Mouse (Mus musculus) thymus, postnatal 36 days (tissue): ENCODE results near the gene Ptpn18.
"Not testable (repeated sequence)": the region's sequence is repeated elsewhere in the genome, so short reads cannot be mapped to it uniquely, and the experiment has no call there.

ENCODE experiments used
- DNase-seq, 2 experiments: peaks; one replicate each; pipeline ENCODE4 v3.0.0; 2022; ENCODE audit warnings: mixed read lengths in 2 of 2

Gene Ptpn18

DNA sequence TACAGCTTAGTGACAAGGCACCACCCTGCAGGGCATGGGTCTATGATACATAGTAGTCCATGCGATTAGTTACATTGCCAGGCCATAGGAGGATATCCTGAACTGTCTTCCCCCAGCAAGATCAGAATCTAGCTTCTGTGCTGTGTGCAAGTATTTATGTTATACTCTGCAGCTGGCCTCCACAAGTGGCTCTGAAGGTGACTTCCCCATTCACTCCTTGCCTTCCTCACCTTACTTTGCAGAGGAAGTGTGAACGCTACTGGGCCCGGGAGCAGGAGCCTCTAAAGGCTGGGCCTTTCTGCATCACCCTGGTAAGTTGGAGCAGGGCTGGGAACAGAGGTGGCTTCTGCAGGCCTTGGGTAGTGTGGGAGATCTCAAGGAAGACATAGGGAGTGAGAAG lies 8.5 kb downstream of the Ptpn18 start:
- DNase-seq = no peak

DNA sequence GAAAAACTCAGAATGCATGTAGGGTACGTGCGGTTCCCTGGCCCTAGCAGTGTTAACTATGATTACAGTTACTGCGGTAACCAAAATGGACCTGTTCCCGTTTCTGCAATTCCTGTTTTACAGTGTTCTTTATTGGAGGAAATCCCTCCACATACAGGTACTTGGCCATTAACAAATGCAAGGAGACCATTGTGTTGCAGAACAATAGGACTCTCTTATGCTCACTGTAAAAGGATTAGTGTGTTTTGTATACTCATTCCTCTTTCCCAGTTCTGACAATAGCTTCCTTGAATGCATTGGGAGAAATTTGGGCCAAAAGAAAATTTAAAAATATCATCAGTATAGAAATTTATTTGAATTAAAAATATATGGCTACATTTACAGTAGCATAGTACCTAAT lies 8.9 kb downstream of the Ptpn18 start:
- DNase-seq = no peak

DNA sequence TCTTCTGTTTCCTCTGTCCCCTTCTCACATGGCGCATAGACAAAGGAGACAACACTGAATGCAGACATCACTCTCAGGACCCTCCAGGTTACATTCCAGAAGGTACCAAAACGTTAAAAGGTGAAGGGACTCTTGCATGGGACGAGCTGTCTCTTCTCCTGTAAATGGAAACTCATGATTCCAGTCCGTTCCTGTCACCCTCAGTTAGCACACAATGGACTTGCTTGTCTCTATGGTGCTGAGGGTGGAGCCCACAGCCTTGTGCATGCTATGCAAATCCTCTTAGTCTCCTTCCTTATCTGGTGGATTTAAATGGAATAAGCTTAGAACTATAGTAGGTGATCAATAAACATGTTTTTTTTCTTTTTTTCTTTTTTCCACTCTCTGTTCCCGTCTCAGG lies 10.2 kb downstream of the Ptpn18 start:
- no peak for DNase-seq

DNA sequence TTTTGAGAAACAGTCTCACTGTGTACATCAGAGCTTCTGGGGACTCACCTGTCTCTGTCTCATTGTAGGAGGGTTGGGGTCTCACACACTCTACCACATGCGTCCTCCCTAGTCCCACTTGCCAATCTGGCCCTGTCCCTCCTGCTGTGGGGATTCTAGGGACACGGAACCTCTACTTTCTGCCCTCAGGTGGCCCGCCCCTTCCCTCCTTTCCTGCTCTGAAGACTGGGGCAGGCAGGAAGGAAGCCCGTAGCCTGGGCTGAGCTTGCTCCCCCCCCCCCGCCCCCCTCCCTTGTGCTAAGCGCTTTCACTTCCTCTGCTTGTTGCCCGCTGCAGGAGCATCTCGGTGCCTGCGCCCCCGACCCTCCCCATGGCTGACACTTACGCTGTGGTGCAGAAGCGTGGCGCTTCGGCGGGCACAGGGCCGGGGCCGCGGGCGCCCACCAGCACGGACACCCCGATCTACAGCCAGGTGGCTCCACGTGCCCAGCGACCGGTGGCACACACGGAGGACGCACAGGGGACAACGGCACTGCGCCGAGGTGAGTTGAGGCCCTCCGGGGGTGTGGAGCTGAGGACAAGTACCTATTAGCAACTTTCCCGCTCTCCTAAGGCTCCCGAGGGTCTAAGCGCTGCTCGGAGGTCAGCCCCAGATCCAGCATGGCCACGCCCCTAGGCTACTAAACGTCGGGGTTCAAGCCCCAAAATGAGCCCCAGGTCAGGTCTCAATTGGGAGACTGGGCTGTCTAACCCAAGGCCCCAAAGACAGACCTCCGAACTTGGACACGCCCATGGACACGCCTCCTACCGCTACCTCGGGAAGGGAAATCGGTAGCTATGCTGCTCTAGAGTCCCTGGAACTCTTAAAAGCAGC lies 13.1 kb downstream of the Ptpn18 start:
- peak; percentile 83 to 85 for DNase-seq

DNA sequence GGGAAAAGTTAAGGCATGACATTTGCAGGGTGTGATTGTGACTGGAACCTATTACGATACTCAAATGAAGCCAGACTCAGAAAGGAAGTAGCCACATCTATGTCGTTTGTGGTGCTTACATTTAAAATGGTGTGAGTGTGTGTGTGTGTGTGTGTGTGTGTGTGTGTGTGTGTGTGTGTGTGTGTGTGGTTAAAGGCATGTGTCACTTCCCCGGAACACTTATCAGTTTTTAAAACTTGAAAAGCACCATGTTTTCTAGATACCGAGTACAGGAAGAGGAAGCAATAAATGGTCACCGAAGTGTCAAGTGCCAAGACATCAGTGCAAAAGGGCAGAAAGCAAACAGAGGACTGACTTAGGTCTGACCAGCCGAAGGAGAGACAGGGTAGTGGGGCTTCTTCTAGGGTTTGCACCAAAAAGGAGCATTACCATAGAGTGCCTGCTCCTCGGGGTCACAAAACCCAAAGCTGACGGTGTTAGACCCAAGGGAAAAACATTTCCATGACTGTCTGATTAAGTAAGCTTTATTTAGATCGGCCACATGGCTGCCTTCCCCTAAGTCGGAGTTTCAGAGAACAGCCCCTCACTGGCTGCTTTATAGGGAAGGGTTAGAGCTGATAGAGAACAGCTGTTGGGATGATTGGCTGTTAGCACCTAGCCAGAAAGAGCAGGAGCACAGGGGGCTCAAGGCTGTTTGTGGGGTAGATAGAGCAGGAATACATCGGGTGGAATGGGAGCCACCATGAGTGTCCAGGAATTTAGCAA lies 19.5 kb downstream of the Ptpn18 start:
- DNase-seq = no peak

DNA sequence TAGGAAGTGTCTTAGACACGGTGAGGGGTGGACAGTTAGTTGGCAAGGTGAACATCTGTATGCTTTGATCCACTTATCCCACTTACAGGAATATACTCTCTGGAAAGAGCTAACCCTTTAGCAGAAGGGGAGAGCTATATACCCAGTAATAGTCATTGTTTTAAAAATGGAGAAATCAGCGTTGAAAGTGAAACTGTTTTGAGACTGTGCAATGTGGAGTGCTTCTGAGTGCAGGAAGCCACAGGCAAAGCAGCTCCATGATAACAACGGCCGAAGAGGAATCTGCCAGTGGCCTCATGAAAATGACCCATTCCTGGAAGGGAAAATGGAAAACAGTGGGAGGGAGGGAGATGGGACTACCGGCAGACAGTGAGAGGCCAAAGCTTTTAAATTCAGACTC lies 21.2 kb downstream of the Ptpn18 start:
- DNase-seq = no peak

DNA sequence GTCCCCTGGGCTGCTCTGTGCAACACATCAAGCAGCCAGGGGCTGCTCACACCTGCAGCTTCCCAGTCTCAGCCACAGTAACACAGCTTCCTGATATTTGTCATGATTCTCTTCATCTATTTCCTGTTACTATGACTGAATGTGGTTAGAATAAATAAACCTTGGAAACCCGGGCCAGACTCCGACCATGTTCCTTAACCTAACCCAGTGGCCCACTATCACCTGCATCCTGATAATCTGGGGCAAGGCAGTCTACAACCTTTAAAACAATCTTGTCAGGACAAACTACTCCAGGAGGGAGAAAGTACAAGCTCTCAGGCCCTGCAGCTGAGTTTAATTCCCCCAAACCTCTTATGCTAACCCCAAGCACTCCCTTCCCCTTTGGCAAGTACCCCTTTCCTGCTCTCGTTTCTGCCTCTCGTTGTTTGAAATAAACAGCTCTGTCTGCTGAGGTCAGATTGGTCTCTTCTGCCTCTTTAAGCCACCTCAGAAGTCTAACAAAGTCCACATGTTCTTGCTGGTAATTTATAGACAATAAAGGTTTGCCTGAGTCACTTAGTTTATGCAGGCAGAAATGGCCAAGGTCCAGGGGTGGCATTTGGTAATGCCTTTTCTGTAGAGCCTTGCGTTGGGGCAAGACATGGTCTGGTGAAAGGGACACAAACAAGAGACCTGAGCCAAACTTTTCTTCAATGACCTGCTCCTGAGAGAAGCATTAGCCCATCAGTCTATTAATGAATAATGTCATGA lies 22.5 kb downstream of the Ptpn18 start:
- DNase-seq = no peak

DNA sequence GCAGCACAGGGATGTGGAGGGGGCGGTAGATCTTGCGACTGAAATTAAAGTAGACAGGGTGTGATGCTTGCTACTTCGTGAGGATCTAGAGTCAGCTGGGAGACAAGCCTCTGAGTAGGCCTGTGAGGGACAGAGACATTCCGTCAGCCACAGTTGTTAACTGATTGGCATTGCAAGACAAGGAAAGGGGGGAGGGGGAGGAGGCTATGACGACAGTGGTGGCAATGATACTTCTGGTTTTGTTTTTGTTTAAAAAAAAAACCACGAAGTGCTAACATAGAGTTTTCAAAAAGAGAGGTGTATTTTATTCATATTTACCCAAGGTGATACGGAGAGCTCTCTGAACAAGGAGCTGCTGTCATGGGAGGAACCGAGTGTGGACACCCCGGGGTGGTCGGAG lies 24.9 kb downstream of the Ptpn18 start:
- DNase-seq = no peak

DNA sequence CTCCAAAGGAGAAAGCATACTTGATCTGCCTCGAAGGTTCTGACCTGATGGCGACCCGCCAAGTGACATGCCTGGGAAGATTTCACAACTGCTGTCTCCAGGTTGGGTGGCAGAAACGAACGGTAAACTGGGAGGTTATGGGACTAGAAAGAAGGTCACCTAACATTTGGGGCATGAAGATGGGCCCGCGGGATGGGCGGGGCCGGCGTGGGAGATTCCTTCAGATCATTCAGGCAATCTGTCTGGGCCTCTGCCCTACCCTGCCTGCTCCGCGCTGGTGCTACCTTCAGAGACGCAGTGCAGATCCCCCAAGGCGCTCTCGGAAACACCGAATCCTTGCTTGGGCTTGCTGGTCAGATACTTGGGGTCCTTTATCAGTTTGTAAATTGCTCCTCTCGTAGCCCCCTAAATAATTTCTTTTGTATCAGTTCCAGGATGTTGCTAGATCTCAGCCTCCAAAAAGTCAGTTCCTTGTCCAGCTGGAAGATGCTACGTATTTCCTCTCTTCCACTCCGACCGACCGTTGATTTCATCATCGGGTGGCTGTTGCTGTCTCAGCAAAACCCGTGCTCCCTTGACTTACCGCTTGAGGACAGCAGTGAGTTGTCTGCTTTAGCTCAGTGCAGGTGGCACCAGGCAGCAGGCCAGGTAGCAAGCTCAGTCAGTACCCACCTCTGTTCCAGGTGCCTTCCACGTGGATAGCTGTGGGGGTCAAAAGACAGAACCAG lies 26.1 kb downstream of the Ptpn18 start:
- DNase-seq = peak; percentile 67 to 73

DNA sequence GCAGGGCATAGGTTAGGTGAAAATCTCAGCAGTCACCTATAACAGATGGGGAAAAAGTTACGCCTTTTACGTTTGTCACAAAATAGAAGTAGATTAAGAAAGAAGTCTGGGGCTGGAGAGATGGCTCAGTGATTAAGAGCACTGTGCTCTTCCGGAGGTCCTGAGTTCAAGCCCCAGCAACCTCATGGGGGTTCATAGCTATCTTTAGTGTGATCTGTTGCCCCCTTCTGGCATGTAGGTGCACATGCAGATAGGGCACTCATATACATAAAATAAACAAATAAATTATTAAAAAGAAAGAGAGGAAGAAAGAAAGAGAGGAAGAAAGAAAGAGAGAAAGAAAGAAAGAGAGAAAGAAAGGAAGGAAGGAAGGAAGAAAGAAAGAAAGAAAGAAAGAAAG lies 27.8 kb downstream of the Ptpn18 start:
- DNase-seq = no peak

DNA sequence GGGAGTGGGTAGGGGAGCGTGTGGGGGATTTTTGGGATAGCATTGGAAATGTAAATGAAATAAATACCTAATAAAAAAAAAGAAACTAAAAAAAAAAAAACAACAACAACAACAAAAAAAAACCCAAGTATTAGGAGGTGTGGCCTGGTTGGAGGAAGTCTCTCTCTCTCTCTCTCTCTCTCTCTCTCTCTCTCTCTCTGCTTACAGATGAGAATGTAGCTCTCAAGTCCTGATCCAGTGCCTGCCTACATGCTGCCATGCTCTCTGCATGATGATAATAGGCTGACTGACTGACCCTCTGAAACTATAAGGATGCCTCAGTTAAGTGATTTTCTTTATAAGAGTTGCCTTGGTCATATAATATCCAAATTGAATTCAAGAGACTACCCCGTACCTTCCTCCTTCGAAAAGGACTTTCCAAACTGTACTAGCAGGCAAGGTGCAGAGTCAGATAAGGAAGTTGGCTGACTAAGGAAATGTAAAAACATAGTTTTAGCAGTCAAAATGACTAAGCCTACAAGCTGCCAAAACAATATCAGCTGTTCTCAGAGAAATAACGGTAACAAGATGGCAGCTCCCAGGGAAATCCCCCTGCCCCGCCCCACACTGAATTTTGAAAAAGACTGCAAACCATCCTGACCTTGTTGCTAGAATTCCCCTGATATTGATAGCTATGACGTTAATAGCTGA lies 30.4 kb downstream of the Ptpn18 start:
- DNase-seq = no peak

DNA sequence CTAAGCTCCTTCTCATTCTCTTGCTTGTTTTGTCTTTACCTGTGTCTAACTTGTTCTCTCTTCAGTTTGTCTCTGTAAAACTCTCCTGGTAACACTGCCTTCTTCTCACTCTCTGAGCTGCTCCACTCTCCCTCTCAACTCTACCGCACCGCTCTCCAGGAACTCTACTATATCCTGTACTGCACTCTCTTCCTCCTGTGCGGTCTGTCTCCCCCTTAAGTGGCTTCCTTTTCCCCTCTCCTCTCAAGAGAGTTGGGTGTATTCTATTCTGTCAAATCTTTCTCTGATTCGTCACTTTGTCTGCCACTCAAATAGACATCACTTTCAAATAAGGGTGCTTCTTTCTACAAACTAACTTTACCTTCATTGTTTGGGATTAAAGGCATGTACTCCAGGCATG lies 31.9 kb downstream of the Ptpn18 start:
- DNase-seq = no peak

DNA sequence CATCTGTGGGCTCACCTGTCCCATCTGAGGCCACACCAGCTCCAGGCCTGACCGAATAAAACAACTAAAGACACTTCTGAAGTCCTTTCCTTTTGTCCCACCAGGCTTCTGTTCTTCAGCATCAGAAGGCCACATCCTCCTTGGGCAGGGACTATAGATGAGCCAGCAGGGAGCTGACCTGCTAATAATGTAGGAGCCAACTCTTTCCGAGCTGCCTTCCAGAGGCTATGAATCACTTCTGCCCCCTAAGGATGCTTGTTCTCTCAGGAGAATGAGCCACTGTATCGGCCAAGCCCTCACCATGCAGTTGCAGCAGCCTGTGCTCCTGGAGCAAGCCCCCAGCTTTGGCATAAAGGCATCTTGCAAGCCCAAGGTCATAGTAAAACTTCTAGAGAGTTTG lies 43.4 kb downstream of the Ptpn18 start:
- no peak for DNase-seq

DNA sequence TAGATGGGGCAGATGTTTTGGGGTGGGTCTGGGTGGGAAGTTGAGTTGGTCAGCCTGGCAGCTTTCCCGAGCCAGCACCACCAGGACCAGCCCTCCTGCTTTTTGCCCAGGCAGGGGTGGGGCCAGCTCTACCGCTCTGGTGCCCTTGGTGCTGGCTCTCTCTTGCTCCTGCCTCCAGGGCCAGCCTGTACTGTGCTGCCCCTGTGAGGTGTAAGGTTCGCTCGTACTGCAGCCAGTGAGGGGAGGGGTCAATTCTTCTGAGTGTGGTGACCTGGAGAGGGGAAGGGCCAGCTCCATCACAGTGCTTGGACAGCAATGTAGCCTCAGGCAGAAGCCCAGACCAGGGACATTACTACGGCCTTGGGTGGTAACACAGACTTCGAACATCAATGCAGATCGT lies 45.7 kb downstream of the Ptpn18 start:
- no peak for DNase-seq

DNA sequence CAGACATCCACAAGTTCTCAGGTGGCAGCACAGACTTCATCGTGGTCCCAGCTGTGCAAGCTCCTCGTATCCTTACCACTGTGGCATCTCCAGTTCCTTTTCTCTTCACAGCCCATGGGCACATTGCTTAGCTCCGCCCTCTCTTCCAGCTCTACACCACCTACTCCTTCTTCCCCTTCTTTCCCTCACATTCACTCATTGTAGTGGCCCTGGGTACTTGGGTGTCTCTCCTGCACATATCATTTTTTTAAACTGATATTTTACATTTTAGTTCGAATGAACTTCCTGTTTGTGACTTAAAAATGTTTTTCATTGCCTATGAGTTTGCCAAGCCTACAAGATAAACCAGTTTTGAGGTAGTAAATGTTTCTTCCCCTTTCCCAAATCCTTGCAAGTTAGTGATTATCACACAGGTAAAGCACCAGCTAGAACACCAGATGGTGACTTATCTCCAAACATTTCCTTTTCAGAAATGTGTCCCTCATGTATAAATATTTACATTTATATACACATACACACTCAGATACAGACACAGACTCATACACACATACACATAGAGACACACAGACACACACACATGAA lies 46.5 kb downstream of the Ptpn18 start:
- DNase-seq = no peak

DNA sequence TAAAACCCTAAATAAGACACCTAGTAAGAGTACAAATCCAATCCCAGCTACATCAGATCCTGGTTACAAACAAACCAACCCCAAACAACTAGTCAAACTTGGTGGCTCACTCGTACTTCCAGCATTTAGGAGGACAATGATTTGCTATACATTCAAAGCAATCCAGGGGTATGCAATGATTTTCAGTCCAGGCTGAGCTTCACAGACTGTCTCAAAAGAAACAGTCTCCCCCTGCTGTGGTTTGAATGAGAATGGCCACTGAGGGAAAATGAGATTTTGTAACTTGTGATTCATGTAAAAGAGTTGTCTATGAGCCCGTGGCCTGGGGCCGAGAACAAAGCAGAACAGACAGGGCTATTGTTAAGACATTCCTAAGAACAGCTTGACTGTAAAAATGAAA lies 48.4 kb downstream of the Ptpn18 start:
- no peak for DNase-seq

DNA sequence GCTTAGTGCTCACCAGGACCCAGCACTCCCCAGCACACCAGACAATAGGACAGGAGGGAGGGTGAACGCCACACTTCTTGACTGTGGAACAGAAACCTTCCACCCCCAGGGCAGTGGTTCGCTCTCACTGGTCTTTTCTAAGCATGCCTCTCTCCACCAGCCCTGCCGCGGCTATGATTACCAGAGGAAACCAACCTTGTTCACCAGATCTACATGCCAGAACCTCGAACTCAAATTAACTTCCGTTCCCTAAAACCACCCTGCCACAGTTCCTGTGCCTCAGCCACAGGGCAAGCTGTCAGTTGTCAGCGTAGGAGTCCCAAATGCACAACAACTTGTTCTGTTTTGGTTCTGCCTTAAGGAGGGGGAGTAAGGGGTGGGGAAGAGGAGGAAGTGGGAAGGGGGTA lies 51.0 kb downstream of the Ptpn18 start:
- DNase-seq = peak; percentile 42 to 47

DNA sequence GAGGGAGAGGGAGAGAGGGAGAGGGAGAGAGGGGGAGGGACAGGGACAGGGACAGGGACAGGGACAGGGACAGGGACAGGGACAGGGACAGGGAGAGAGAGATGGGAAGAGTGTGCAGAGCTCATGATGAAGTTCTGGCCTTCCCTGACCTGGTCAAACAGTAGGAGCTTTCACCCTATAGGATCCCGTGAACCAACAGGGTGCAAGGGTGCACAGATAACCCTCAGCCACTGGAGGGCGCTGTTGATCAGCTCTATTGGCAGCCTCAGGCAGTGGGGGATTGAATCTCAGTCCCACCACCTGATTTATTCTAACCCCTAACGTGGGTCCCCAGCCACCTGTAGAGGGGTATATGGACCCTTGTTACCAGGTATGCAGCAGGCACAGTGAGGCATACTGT lies 51.5 kb downstream of the Ptpn18 start:
- DNase-seq = peak; percentile 52 to 54

DNA sequence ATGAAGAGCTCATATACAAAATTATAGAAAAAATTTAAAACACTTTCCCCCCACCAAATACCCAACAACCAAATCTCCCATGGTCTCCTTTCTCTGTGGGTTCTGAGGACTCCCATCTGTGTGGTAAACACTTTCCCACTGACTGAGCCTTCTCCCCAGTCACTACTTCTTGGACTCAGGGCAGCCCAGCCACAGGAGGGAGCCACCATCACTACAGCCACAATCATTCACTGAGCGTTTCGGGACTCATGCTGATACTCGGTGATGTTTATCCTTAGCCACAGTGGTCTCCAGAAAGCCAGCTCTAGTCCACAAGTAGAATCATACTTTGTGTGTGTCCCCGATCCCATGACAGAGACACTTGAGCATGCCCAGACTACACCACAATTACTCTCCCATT lies 53.5 kb downstream of the Ptpn18 start:
- no peak for DNase-seq

DNA sequence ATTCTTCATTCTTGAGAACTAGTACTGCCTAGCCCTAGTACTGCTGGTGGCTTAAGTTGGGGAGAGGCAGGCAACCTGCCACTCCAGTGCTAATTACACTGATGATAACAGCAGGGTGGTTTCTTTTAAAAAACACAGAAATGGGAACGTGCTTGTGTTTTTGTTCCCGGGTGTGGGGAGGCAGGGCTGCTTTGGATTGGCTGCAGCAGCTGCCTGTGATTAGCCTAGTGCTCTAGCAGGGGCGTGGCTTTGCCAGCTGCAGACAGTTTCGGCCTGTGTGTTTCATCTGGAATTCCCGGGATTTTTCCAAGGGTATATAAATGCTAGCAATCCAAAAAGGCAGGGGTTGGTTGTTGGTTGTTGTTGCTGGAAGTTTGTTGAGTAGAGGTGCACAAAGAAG lies 57.0 kb downstream of the Ptpn18 start:
- no peak for DNase-seq

DNA sequence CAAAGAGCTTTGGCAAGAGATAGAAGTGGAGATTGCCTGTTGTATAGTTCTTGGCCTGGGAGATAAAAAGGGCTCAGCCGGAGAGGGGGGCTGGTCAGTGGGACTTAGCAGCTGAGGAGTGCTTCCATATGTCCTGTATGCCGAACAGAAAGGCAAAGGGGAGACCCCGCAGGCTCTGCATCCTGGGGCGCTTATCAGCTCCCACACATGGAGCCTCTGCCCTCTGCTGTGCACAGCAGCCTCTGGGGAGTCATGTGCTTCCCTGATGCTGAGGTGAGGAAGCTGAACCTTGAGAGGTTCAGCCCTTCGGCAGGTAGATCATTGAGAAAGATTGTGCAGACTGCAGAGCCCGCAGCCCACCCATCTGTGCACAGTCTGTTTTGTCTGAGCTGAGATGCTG lies 57.7 kb downstream of the Ptpn18 start:
- DNase-seq = not testable (repeated sequence)

DNA sequence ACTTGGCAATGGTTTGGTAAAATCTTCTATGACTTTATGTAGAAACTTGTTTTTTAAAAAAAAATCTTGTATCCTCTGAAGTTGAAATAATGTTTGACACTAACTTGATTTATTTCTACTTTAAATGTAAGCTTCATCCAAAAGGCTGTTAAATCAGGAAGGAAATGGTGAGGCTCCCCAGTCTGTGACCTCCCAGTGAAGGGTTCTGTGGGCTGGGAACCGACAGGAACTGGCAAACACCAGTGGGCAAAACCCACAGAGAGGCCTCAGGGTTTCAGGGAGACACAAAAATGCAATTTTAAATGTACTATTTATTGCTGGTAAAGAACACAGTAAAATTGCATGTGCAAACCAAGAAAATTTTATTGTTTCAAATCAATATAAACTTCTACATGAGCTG lies 58.2 kb downstream of the Ptpn18 start:
- DNase-seq = not testable (repeated sequence)
